In genomic region chr1:36709854-36710280, GRCm38 (mm10) we compare ENCODE assay signal across 8 mouse cellular contexts. TPM values are rescaled to one million over a fixed set of nuclear protein-coding genes. Genes with fewer than 3 reads are reported as not detected.
DNase-seq lines count a peak whose midpoint lies in the region; ATAC-seq lines count a peak whose summit lies in the region.

Gene 4933424G06Rik, plus strand, starts transcription at chr1:36710149.

- H3K36me3 ChIP-seq in lung, embryonic 16.5 days (ENCODE audit: control insufficient read depth, insufficient read depth, low read length): peaks cover 4% of the 10 kb centered on the region; the same call in 1 of the 2 replicates

- no peaks in the 10 kb centered on the region for H3K9me3 ChIP-seq in lung, embryonic 16.5 days (ENCODE audit: control insufficient read depth, low read length)

- WGBS in lung, embryonic 16.5 days: under 1% methylated on average over 29 of the region's 29 CpGs

- H3K4me2 ChIP-seq in lung, embryonic 16.5 days (ENCODE audit: low read depth, low read length): peak within 1 kb of the TSS; percentile 86

- peak; percentile 95 for DNase-seq in MEL-GATA-1-ER (ENCODE audit: extremely low read depth, low read depth)
- DNase-seq in cerebellum, adult 8-10 months: peak; percentile 98
- DNase-seq in forelimb bud, embryonic 11.5 days (ENCODE audit: low read depth, low spot score): peak; percentile 96
- DNase-seq in layer of hippocampus, adult 9-10 months (ENCODE audit: low spot score): peak; percentile 96
- peak; percentile 93 for DNase-seq in ovary, postnatal 10 days (ENCODE audit: low spot score)
- DNase-seq in thymus, postnatal 10 days (ENCODE audit: low spot score in 2 of 2): peak; percentile 98 to 99

- peaks cover 13% of the 10 kb centered on the region for H3K4me1 ChIP-seq in lung, embryonic 16.5 days (replicated peaks; ENCODE audit: control insufficient read depth, insufficient read depth, low read length)

- ATAC-seq in hematopoietic stem cell, adult 5-6 weeks (replicated peaks in 1 of 2; ENCODE audit: insufficient read depth in 1 of 2, low FRiP score in 2 of 2, low TSS enrichment in 1 of 2, low read depth in 1 of 2, poor library complexity in 2 of 2, severe bottlenecking in 2 of 2): peak; percentile 96 to 98
- ATAC-seq in lung, embryonic 16.5 days (ENCODE audit: low read depth): peak; percentile 98

- H3K4me3 ChIP-seq in lung, embryonic 16.5 days (ENCODE audit: low read length): peak within 1 kb of the TSS; percentile 98

- no peaks in the 10 kb centered on the region for H3K27me3 ChIP-seq in lung, embryonic 16.5 days (ENCODE audit: control insufficient read depth, insufficient read depth, low read depth, low read length)

- H3K9ac ChIP-seq in lung, embryonic 16.5 days (ENCODE audit: low read length): peak within 1 kb of the TSS; percentile 94

- H3K27ac ChIP-seq in lung, embryonic 16.5 days (ENCODE audit: low read length): peak within 1 kb of the TSS; percentile 79

RNA-seq across cellular contexts. Expression of gene 4933424G06Rik, which starts in this region (rescaled TPM):
- not detected in 2 replicates for total RNA-seq in hematopoietic stem cell, adult 5-6 weeks (2017)
- polyA plus RNA-seq in lung, embryonic 16.5 days (2015; fragmentation: Nextera tagmentation; extraction: Ambion mirVana): not detected in 2 replicates

Comparison
In these comparisons a context has a peak if more than half of its experiments do, and no peak if none do; other contexts are left out.
1. Peak in every context shown above with its lines: DNase-seq, ATAC-seq, H3K4me3 ChIP-seq and H3K27ac ChIP-seq.
2. Peak in ATAC-seq in hematopoietic stem cell, adult 5-6 weeks; RNA of the gene not detected or under 1 TPM.
3. Peak in ATAC-seq, H3K4me3 ChIP-seq, H3K27ac ChIP-seq, H3K9ac ChIP-seq and H3K4me2 ChIP-seq in lung, embryonic 16.5 days; RNA of the gene not detected or under 1 TPM.